Mouse (Mus musculus) limb, embryonic 15.5 days (tissue): Measurements from ENCODE around the gene Fam198b. TPM values are rescaled to one million over a fixed set of nuclear protein-coding genes. Genes with fewer than 3 reads are reported as not detected.
A peak's percentile ranks its signal among the peaks of the same experiment; 100 is the strongest.

ENCODE experiments used
- ATAC-seq: fragments of 200-750 bp; cut with Nextera tagmentation; 2 replicates; pipeline ENCODE4 v1.8.0; 2017; ENCODE audit warnings: low read depth, moderate TSS enrichment; ENCODE audit not compliant: insufficient number of reproducible peaks, low FRiP score, low TSS enrichment
- H3K27ac ChIP-seq: fragments of 300-500 bp; sonication (generic); 2 replicates; pipeline ENCODE4 v1.5.1; 2015; ENCODE audit warnings: moderate library complexity, mild to moderate bottlenecking, inconsistent platforms
- H3K27me3 ChIP-seq: fragments of 300-500 bp; sonication (generic); 2 replicates; pipeline ENCODE4 v1.6.1; 2015; ENCODE audit warnings: inconsistent platforms
- H3K36me3 ChIP-seq: fragments of 300-500 bp; sonication (generic); 2 replicates; pipeline ENCODE4 v1.6.1; 2015; ENCODE audit warnings: inconsistent platforms
- H3K4me1 ChIP-seq: fragments of 300-500 bp; sonication (generic); 2 replicates; pipeline ENCODE4 v1.6.1; 2015; ENCODE audit warnings: inconsistent platforms
- H3K4me2 ChIP-seq: fragments of 300-500 bp; sonication (generic); 2 replicates; pipeline ENCODE4 v1.6.1; 2015; ENCODE audit warnings: mild to moderate bottlenecking, inconsistent platforms
- H3K4me3 ChIP-seq: fragments of 300-500 bp; sonication (generic); 2 replicates; pipeline ENCODE4 v1.5.1; 2015; ENCODE audit warnings: mild to moderate bottlenecking, inconsistent platforms
- H3K9ac ChIP-seq: fragments of 300-500 bp; sonication (generic); 2 replicates; pipeline ENCODE4 v1.6.1; 2015; ENCODE audit warnings: inconsistent platforms
- H3K9me3 ChIP-seq: fragments of 300-500 bp; sonication (generic); 2 replicates; pipeline ENCODE4 v1.6.1; 2016; ENCODE audit warnings: inconsistent platforms
- WGBS: fragments of 180-500 bp; shearing (Covaris S2); methylation state at CpG from one replicate; pipeline ENCODE4 v1.1.7; 2015; 5-methylcytosine and 5-hydroxymethylcytosine counted together
- polyA plus RNA-seq: library from polyadenylated mRNA; unstranded; fragments of >200 nt; fragmentation: Nextera tagmentation; extraction: Ambion mirVana; gene quantifications from 2 replicates; pipeline ENCODE4 v1.2.1, GENCODE M21; 2015

Fam198b gene
- polyA plus RNA-seq, 1 experiment from 2014 or later: 20.1 TPM

GRCm38 (mm10) chr3:79857780-79858179, 26.6 kb upstream of the Fam198b start:
- Histone ChIP-seq H3K4me1 (no peaks in the 10 kb centered on the region), H3K36me3 (no peaks in the 10 kb centered on the region), H3K27me3 (no peaks in the 10 kb centered on the region), H3K9me3 (no peaks in the 10 kb centered on the region), H3K9ac (no peak overlapping the region), H3K4me2 (no peak overlapping the region), H3K4me3 (no peak overlapping the region), H3K27ac (no peak overlapping the region)
- WGBS: 40% methylated on average over 5 of the region's 5 CpGs
- ATAC-seq: no peak

DNA sequence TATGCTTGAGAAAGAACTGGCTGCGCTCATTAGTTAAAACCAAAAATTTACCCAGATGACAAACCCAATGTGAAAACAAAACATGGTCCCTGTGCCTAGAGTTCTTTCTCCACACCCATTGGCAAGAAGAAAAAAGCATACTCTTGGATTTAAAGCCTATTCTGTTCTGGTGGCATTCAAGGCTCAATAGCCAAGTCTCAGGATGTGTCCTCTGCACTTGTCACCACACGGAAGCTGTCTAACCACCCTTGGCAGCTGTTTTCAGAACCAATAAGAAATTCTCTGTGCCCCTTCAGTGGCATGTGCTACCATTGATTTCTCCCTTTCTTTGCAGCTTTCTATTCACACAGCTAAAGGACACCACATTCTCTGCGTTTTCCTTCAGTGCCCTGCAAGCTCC, 26.1 kb upstream of the Fam198b start:
- H3K4me1 ChIP-seq: no peaks in the 10 kb centered on the region
- H3K4me2 ChIP-seq: no peak overlapping the region
- H3K27me3 ChIP-seq: no peaks in the 10 kb centered on the region
- no peak overlapping the region for H3K4me3 ChIP-seq
- WGBS: 85% methylated on average over 3 of the region's 3 CpGs
- no peak for ATAC-seq
- H3K9ac ChIP-seq: no peak overlapping the region
- H3K36me3 ChIP-seq: no peaks in the 10 kb centered on the region
- H3K27ac ChIP-seq: no peak overlapping the region
- no peaks in the 10 kb centered on the region for H3K9me3 ChIP-seq

DNA sequence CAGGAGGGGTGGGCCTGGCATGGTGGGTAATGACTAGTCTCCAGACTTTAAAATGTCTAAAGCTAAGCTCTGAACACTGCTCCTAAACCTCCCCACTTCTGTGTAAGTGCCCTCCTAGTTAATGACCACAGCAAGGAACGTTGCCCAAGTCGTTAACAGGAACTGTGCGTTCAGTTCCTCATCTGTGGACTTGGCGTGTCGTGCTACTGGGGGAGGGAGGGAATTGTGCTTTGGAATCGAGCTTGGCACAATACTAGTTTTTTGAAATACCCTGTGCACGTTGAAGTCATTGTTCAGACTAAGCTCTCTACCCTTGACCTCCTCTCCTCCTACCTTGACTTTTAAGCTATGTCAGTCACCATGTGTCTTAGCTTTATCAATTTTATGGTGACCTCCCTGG, 19.5 kb upstream of the Fam198b start:
- Histone ChIP-seq H3K4me1 (no peaks in the 10 kb centered on the region), H3K4me2 (no peak overlapping the region), H3K4me3 (no peak overlapping the region), H3K9me3 (no peaks in the 10 kb centered on the region), H3K9ac (no peak overlapping the region), H3K36me3 (no peaks in the 10 kb centered on the region), H3K27me3 (no peaks in the 10 kb centered on the region), H3K27ac (no peak overlapping the region)
- WGBS: 39% methylated on average over 7 of the region's 7 CpGs
- no peak for ATAC-seq

- Histone ChIP-seq H3K4me2 (no peak overlapping the region), H3K27ac (no peak overlapping the region), H3K9me3 (no peaks in the 10 kb centered on the region), H3K4me3 (no peak overlapping the region), H3K27me3 (no peaks in the 10 kb centered on the region), H3K9ac (no peak overlapping the region), H3K36me3 (no peaks in the 10 kb centered on the region), H3K4me1 (no peaks in the 10 kb centered on the region)
- ATAC-seq: no peak
- WGBS: 91% methylated on average over 3 of the region's 3 CpGs
These were observed 18.2 kb upstream of the Fam198b start for GRCm38 (mm10) chr3:79866089-79866488.

DNA sequence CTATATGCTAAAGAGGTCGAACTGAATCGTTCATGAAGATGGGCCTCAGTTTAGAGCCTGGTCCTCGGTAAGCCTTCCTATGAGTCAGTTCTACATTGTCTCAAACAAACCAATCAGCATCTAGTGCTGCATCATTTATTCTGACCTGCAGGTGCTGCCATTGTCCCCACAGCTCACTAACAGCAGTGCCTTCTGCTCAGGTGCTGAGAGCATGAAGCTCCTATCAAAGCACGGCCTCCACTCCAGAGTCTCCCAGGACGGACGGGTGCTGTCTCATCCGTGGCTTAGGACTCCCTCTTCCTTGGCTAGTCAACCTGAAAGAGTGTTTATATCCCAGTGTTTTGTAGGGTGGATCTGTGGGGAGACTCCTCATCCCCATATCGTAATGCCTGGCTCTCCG, 17.8 kb upstream of the Fam198b start:
- H3K36me3 ChIP-seq: no peaks in the 10 kb centered on the region
- ATAC-seq: no peak
- no peak overlapping the region for H3K9ac ChIP-seq
- H3K27ac ChIP-seq: no peak overlapping the region
- no peak overlapping the region for H3K4me2 ChIP-seq
- WGBS: 82% methylated on average over 9 of the region's 9 CpGs
- H3K9me3 ChIP-seq: no peaks in the 10 kb centered on the region
- H3K4me1 ChIP-seq: no peaks in the 10 kb centered on the region
- H3K27me3 ChIP-seq: no peaks in the 10 kb centered on the region
- no peak overlapping the region for H3K4me3 ChIP-seq

DNA sequence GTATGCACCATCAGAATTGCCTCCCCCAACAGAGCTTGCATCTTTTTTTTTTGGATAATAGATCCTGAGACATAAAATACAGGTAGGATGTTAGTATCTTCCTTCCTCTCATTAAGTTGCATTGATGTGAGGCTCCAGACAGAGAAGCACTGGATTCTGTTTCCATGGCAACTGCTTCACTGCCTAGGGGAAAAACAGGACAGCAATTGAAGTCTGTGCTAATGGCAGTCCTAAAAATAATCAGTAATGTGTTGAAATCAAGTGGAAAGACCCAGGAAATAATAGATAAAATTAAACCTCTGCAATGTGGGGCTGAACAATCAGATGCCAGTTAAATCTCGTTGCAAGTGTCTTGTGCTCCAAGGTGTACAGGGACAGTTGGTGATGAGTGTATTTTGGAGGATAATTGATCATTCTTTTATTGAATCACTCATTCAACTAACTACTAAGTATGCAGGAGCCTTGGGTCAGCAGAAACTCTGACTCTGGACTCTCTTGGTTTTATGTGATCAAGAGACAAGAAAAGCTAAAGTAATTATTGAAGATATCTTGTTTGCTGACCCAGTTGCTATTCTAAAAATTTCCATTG, 17.1 kb upstream of the Fam198b start:
- no peak for ATAC-seq
- Histone ChIP-seq H3K4me3 (no peak overlapping the region), H3K4me1 (no peaks in the 10 kb centered on the region), H3K27ac (no peak overlapping the region), H3K36me3 (no peaks in the 10 kb centered on the region), H3K9ac (no peak overlapping the region), H3K9me3 (no peaks in the 10 kb centered on the region), H3K4me2 (no peak overlapping the region), H3K27me3 (no peaks in the 10 kb centered on the region)
- 50% methylated on average over 1 of the region's 1 CpGs for WGBS

GRCm38 (mm10) chr3:79875471-79875870, 8.9 kb upstream of the Fam198b start:
- WGBS: 90% methylated on average over 5 of the region's 5 CpGs
- H3K36me3 ChIP-seq: no peaks in the 10 kb centered on the region
- no peaks in the 10 kb centered on the region for H3K4me1 ChIP-seq
- H3K27me3 ChIP-seq: no peaks in the 10 kb centered on the region
- H3K9ac ChIP-seq: no peak overlapping the region
- H3K27ac ChIP-seq: no peak overlapping the region
- no peak overlapping the region for H3K4me2 ChIP-seq
- ATAC-seq: no peak
- H3K4me3 ChIP-seq: no peak overlapping the region
- no peaks in the 10 kb centered on the region for H3K9me3 ChIP-seq

GRCm38 (mm10) chr3:79878350-79878749, 6.0 kb upstream of the Fam198b start:
- H3K27me3 ChIP-seq: no peaks in the 10 kb centered on the region
- no peak for ATAC-seq

GRCm38 (mm10) chr3:79879246-79879645, 5.1 kb upstream of the Fam198b start:
- Histone ChIP-seq H3K36me3 (no peaks in the 10 kb centered on the region), H3K4me2 (no peak overlapping the region), H3K9ac (no peak overlapping the region), H3K27ac (no peak overlapping the region), H3K4me3 (no peak overlapping the region), H3K9me3 (no peaks in the 10 kb centered on the region), H3K4me1 (peaks cover 1% of the 10 kb centered on the region; the same call in 1 of the 2 replicates), H3K27me3 (no peaks in the 10 kb centered on the region)
- WGBS: 25% methylated on average over 9 of the region's 9 CpGs
- ATAC-seq: no peak

More at GRCm38 (mm10) chr3:79878350-79878749, 6.0 kb upstream of the Fam198b start:
- Histone ChIP-seq H3K9ac (no peak overlapping the region), H3K9me3 (no peaks in the 10 kb centered on the region), H3K27ac (no peak overlapping the region), H3K4me1 (no peaks in the 10 kb centered on the region), H3K4me3 (no peak overlapping the region), H3K36me3 (no peaks in the 10 kb centered on the region), H3K4me2 (no peak overlapping the region)
- 54% methylated on average over 3 of the region's 3 CpGs for WGBS

- Histone ChIP-seq H3K4me2 (no peak overlapping the region), H3K4me3 (no peak overlapping the region), H3K4me1 (peaks cover 15% of the 10 kb centered on the region), H3K36me3 (no peaks in the 10 kb centered on the region), H3K9ac (no peak overlapping the region), H3K27me3 (no peaks in the 10 kb centered on the region), H3K9me3 (no peaks in the 10 kb centered on the region), H3K27ac (no peak overlapping the region)
- ATAC-seq: no peak
- 53% methylated on average over 2 of the region's 2 CpGs for WGBS
These were observed 2.7 kb upstream of the Fam198b start for GRCm38 (mm10) chr3:79881645-79882044.

DNA sequence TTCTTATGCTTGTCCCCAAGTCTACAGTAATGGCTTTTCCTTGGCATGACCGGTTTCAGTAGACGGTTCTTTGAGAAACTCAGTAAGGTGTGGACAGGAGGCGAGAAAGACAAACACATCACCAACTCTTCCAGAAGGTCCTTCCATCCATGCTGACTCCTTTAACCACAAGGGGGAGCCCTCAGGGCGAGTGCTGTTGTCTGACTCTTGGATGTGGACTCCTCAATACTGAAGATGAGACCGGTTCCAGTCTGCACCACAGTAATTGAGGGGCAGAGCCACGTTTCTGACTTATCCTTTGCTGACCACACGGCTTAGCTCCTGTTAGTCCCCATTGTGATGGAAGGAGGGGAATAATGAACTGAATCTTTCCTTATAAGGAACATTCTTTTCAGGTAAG, 1.2 kb upstream of the Fam198b start:
- Histone ChIP-seq H3K4me1 (peaks cover 24% of the 10 kb centered on the region), H3K4me3 (no peak overlapping the region), H3K9me3 (no peaks in the 10 kb centered on the region), H3K27me3 (no peaks in the 10 kb centered on the region), H3K27ac (no peak overlapping the region), H3K9ac (no peak overlapping the region), H3K4me2 (no peak overlapping the region), H3K36me3 (no peaks in the 10 kb centered on the region)
- ATAC-seq: no peak
- 42% methylated on average over 7 of the region's 7 CpGs for WGBS

DNA sequence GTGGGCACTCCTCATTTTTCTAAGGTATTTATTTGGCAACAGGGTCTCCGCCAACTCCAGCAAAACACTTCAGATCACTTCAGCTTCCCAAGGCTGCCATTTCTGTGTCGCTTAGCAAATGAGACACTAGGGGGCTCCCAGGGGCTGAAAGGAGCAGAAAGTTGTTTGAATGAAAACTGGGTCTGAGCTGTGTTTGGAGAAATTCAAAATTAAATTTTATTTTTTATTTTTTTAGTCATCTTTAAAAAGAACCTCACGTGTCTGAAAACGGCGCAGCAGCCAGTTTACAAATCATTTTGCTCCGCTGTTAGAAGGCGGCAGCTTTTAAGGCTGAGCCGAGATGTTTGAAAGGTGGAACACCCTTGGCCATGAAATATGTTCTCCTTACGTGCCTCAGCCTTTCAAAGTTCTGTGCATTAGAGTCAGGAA, 442 bp downstream of the Fam198b start:
- Histone ChIP-seq H3K27me3 (no peaks in the 10 kb centered on the region), H3K9ac (no peak overlapping the region), H3K4me1 (peaks cover 24% of the 10 kb centered on the region), H3K4me3 (peak overlapping the region; percentile 31), H3K4me2 (peak overlapping the region; percentile 48), H3K27ac (peak overlapping the region; percentile 48; the same call in 1 of the 2 replicates), H3K9me3 (no peaks in the 10 kb centered on the region), H3K36me3 (no peaks in the 10 kb centered on the region)
- 3% methylated on average over 9 of the region's 9 CpGs for WGBS
- ATAC-seq: no peak
